Mouse (Mus musculus): Measurements from ENCODE around the gene Vps54.

Gene Vps54

DNA sequence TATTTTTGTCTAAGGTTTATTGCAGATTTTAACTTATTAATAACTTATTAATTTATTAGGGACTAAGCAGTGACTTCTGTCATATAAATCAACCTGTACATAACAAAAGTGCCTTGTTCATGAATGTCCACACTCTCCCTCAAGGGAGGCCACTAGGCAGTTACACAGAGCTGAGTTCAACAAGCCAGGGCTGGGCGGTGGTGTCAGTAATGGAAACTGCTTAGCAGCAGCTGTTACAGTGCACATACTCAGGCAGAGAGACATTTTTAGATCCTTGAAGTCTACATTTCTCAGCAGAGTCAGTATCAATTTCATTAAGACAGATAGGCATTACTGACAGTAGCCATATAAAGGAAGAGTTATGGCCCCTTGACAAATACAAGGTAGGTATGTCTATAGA, 98.8 kb downstream of the Vps54 start:
- in situ Hi-C loops (cut with MboI, MseI): loop anchor here (10.0 kb wide), 1 partner anchor 1383 kb away; no protein-coding TSS in a partner anchor

DNA sequence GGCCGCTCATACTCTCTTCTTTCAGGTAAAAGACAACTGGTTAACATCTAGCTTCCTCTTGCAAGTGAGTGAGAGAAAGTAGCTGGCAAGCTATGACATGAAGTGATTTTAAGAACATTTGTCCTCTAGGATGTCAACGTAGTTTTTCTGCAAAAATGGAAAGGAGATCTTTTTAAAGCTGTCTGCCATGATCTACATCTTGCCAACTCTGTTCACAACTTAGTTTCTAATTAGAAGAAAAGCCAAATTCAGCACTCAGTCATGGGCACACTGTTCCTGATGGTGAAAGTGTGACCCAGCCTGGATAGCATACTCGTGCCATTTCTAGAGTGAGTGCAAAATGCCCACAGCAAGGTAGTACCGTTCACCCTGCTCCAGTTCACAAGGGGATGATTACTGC, 100.0 kb downstream of the Vps54 start:
- in situ Hi-C loops (cut with MboI, MseI): loop anchor here (10.0 kb wide), 1 partner anchor 1384 kb away; no protein-coding TSS in a partner anchor

DNA sequence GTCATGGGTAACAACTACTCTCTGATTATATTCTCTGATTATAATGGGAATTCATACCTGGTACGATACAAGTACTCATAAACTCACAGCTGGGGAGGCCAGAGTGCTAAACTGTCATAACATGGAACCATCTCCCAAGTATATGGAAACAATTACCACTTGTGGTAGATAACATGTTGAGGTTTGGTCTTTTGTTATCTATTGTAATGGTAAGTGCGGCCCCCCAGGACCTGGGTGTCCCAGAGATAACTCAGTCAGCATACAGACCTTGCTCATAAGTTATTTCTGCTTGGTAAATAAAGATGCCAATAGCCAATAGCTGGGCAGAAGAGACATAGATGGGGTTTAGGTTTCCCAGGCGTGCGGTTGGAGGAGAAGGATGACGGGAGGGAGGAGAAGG, 104.4 kb downstream of the Vps54 start:
- in situ Hi-C loops (cut with MboI, MseI): no loop called here

DNA sequence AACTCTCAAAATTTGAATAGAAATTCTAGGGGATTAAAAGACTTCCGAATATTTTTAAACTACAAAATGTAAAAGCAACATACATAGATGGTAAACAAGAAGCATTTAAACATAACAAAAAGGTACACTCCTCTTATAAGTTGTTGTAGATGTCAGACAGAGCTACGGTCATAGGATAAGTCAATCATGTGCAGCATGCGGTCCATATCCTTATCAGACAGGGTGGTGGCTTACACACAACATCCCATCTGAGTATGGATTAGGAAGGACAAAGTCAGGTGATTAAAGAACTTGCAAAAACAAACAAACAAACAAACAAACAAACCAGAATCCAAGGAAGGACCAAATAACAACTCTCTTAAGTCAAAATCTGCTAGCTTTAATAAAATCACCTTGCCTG, 106.9 kb downstream of the Vps54 start:
- in situ Hi-C loops (cut with MboI, MseI): no loop called here

DNA sequence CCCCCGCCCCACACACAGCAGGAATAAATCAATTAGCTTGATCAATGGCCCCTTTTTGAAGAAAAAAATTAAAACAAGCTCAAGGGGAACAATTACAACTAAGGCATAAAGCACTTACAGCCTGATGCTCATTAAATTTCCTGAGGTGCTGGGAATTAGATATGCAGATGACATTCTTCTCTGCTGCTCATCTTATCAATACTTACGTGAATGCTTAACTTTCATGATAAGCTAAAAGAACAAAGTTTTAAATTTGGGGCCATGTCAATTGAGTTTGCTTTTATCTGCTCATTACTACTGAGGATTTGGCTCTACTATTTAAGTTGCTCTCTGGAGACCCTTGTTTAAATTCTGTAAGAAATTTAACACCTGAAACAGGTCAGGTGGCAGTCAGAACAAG, 109.8 kb downstream of the Vps54 start:
- in situ Hi-C loops (cut with MboI, MseI): no loop called here

DNA sequence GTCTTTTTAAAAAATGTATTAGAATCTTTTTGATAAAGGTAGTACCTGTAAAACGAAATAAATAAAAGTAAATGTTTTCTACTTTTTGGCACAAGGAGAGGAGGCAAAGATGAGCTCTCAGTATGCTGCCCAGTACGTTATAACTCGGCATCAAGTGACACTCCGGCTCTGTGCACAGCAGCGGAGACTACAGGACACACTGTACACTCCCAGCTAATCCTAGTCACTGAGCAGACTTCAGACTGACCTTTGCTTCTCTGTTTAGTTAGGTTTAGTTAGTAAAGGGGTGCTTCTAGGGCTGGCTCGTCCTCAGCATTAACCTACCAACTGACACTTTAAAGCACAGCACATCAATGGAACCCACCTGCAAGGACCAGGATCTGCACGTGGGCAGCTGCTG, 112.2 kb downstream of the Vps54 start:
- in situ Hi-C loops (cut with MboI, MseI): no loop called here

DNA sequence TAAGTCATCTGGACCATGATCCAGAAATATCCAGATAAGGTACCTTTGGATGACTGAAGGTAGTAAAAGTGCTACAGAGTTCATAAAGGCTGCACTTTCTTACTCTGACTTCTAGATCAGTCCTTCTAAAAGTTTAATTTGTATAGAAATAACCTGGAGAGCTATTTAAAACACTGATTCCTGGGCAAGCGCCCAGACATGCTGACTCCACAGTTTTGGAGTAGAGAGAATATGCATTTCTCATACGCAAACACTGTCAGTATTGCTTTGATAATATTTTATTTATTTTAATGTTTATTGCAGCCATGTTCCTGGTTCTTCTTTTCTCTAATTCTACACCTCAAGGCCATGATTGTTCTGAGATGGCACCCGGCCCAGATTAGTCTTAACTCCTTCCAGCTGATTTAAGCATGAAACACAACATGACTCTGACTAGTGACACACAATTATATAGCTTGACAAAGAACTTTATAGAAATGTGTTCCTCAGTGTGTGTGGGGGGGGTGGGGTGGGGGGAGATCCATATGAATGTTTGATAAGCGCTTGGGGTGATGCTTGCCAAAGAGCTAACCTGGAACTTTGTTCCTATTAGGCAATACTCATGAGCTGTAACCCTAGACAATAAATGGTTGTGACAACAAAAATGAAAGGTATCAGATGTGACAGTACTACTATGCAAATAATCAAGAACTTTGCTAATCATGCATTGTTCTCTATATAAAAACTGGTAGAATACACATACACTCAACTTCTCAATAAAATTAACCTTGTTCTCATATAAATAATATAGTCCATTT, 124.3 kb downstream of the Vps54 start:
- in situ Hi-C loops (cut with MboI, MseI): no loop called here

DNA sequence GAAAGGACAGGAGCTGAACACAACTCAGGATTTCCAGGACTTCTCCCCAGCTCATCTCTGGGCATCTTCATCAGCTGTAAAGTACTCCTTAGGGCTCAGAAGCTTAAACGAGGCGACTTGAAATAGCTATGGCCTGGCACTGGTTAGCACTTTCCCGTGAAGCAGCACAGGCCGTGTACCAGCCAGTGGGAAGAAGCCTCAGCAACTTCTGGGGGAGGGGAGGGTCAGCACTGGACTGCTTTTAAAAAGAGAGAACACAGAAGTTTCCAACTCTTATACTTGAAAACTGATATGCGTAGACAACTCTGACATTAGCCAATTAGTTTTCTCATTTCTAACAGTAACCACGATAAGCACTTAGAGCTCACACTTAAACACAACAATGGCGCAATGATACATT, 129.4 kb downstream of the Vps54 start:
- in situ Hi-C loops (cut with MboI, MseI): no loop called here

DNA sequence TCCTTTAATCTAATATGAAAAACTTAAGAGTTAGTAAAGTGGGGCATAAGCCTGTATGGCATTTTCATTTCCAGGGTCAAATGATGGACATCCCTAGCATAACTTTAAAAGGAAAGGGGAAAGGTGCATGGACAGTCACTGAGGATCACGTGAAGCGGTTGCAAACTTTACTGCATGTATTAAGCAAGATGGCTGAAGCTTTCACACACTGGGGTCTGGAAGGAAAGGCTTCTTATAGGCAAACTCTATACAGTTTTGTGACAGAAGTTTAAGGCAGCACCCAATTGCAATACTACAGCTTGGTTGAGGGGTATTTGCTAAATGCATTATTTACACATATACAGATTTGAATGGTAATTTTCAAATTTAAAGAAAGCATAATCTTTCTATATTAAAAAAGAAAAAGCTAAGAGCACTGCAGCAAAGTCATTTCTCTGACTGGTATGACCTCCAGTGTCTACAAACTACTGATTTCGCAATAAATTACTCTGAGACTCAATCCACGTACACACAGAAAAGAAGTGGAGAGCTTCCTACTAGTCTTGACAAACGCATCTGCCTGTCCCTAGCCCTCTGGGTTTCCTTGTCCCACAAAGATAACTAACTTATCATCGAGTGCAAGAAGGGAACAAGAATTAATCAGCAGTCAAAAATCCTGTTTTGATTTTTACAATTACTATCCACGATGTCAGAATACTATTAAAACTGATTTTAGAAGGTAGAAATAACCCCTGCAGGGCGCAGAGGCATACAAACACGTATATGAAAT, 130.4 kb downstream of the Vps54 start:
- in situ Hi-C loops (cut with MboI, MseI): no loop called here

DNA sequence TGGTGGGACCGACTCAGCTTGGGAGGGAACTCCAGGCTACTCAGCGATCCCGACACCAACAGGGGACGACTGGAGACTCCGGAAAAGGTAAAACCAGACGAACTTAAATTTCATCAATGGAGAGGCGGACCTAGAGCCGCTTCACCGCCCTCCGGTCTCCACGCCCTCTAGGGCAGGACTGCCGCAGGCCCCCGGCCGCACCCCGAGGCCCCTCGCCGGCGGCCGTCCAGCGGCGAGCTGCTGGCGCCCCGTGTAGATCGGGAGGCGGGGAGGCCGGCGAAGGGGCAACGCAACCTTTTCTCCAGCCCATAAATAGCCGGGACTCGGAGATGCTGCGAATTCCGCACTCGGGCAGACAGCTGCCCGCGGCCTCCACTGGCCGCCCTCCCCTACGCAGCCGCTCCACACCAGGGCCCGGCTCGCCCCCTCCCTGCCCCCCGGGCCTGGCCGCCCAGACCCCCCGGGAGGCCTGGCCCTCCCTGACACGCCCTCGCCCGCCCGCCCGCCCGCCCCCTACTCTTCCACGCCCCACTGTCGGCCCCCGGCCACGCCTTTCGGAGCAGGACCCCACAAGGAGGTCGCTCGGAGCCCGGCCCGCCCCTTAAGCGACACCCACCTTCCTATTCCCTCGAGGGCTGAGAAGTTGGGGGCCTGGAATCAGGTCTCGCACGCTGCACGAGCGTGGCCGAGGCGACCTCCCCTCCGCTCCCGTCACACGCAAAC, 131.5 kb downstream of the Vps54 start:
- in situ Hi-C loops (cut with MboI, MseI): no loop called here

Measured in regulatory T cell (primary cell).